Mouse (Mus musculus): ENCODE measurements around the gene Chrnd. TPM values are rescaled to one million over a fixed set of nuclear protein-coding genes. Genes with fewer than 3 reads are reported as not detected.

Chrnd gene
- not detected in 2 replicates for polyA plus RNA-seq (2015; fragmentation: Nextera tagmentation; extraction: Ambion mirVana)

- Histone ChIP-seq H3K4me3 (ENCODE audit: low read depth, low read length) (no peak within 1 kb of the TSS), H3K36me3 (ENCODE audit: insufficient read depth, low read length) (no peaks in the 10 kb centered on the region), H3K9me3 (ENCODE audit: low read length) (no peaks in the 10 kb centered on the region), H3K9ac (replicated peaks; ENCODE audit: low read depth) (no peak within 1 kb of the TSS), H3K4me1 (ENCODE audit: insufficient read depth, low read depth, low read length) (no peaks in the 10 kb centered on the region), H3K27ac (ENCODE audit: low read length) (no peak within 1 kb of the TSS), H3K4me2 (replicated peaks; ENCODE audit: low read depth, low read length) (no peak within 1 kb of the TSS), H3K27me3 (replicated peaks; ENCODE audit: insufficient read depth, low read length) (peaks cover 16% of the 10 kb centered on the region)
- TF ChIP-seq CTCF (IDR thresholded peaks at IDR 0.05) (no peak), EP300 (IDR thresholded peaks at IDR 0.05) (no peak)
- WGBS, result 26% methylated on average over 4 of the region's 4 CpGs
- DNase-seq (ENCODE audit: low spot score) (no peak), ATAC-seq (no peak)
These were observed at the start of gene Chrnd for GRCm38 (mm10) chr1:87190429-87190828. Gene Chrnd (plus strand): TSS chr1:87190607.

- no peak for ATAC-seq
- 73% methylated on average over 4 of the region's 4 CpGs for whole genome bisulfite sequencing
- no peak for DNase-seq (ENCODE audit: low spot score)
- H3K9ac ChIP-seq (replicated peaks; ENCODE audit: low read depth), result no peak overlapping the region
- no peaks in the 10 kb centered on the region for H3K4me1 ChIP-seq (ENCODE audit: insufficient read depth, low read depth, low read length)
- no peak overlapping the region for H3K4me2 ChIP-seq (replicated peaks; ENCODE audit: low read depth, low read length)
- TF ChIP-seq EP300 (IDR thresholded peaks at IDR 0.05) (no peak), CTCF (IDR thresholded peaks at IDR 0.05) (no peak)
- no peaks in the 10 kb centered on the region for H3K36me3 ChIP-seq (ENCODE audit: insufficient read depth, low read length)
- no peaks in the 10 kb centered on the region for H3K27me3 ChIP-seq (replicated peaks; ENCODE audit: insufficient read depth, low read length)
- H3K9me3 ChIP-seq (ENCODE audit: low read length), result no peaks in the 10 kb centered on the region
- no peak overlapping the region for H3K4me3 ChIP-seq (ENCODE audit: low read depth, low read length)
- H3K27ac ChIP-seq (ENCODE audit: low read length), result no peak overlapping the region
These were observed 48.9 kb upstream of the Chrnd start for GRCm38 (mm10) chr1:87141550-87141949.

- TF ChIP-seq EP300 (IDR thresholded peaks at IDR 0.05), result no peak
- TF ChIP-seq CTCF (IDR thresholded peaks at IDR 0.05), result no peak
- no peak overlapping the region for H3K9ac ChIP-seq (replicated peaks; ENCODE audit: low read depth)
- no peaks in the 10 kb centered on the region for H3K9me3 ChIP-seq (ENCODE audit: low read length)
- H3K27me3 ChIP-seq (replicated peaks; ENCODE audit: insufficient read depth, low read length), result no peaks in the 10 kb centered on the region
- H3K4me2 ChIP-seq (replicated peaks; ENCODE audit: low read depth, low read length), result no peak overlapping the region
- 61% methylated on average over 9 of the region's 9 CpGs for WGBS
- H3K4me3 ChIP-seq (ENCODE audit: low read depth, low read length), result no peak overlapping the region
- H3K36me3 ChIP-seq (ENCODE audit: insufficient read depth, low read length), result no peaks in the 10 kb centered on the region
- H3K27ac ChIP-seq (ENCODE audit: low read length), result no peak overlapping the region
- ATAC-seq (no peak), DNase-seq (ENCODE audit: low spot score) (no peak)
- H3K4me1 ChIP-seq (ENCODE audit: insufficient read depth, low read depth, low read length), result no peaks in the 10 kb centered on the region
These were observed 48.0 kb upstream of the Chrnd start for GRCm38 (mm10) chr1:87142456-87142855.

- Histone ChIP-seq H3K4me3 (ENCODE audit: low read depth, low read length) (no peak overlapping the region), H3K27me3 (replicated peaks; ENCODE audit: insufficient read depth, low read length) (no peaks in the 10 kb centered on the region), H3K4me1 (ENCODE audit: insufficient read depth, low read depth, low read length) (no peaks in the 10 kb centered on the region), H3K9ac (replicated peaks; ENCODE audit: low read depth) (no peak overlapping the region), H3K36me3 (ENCODE audit: insufficient read depth, low read length) (no peaks in the 10 kb centered on the region), H3K27ac (ENCODE audit: low read length) (no peak overlapping the region), H3K4me2 (replicated peaks; ENCODE audit: low read depth, low read length) (no peak overlapping the region), H3K9me3 (ENCODE audit: low read length) (no peaks in the 10 kb centered on the region)
- TF ChIP-seq EP300 (IDR thresholded peaks at IDR 0.05), result no peak
- ATAC-seq (no peak), DNase-seq (ENCODE audit: low spot score) (no peak)
- 79% methylated on average over 10 of the region's 10 CpGs for WGBS
These were observed 47.3 kb upstream of the Chrnd start for GRCm38 (mm10) chr1:87143141-87143540.

- Histone ChIP-seq H3K4me2 (replicated peaks; ENCODE audit: low read depth, low read length) (no peak overlapping the region), H3K27ac (ENCODE audit: low read length) (no peak overlapping the region), H3K9me3 (ENCODE audit: low read length) (no peaks in the 10 kb centered on the region), H3K4me1 (ENCODE audit: insufficient read depth, low read depth, low read length) (no peaks in the 10 kb centered on the region), H3K4me3 (ENCODE audit: low read depth, low read length) (no peak overlapping the region), H3K9ac (replicated peaks; ENCODE audit: low read depth) (no peak overlapping the region), H3K27me3 (replicated peaks; ENCODE audit: insufficient read depth, low read length) (peaks cover 31% of the 10 kb centered on the region), H3K36me3 (ENCODE audit: insufficient read depth, low read length) (no peaks in the 10 kb centered on the region)
- no peak for TF ChIP-seq CTCF (IDR thresholded peaks at IDR 0.05)
- no peak for TF ChIP-seq EP300 (IDR thresholded peaks at IDR 0.05)
- DNase-seq (ENCODE audit: low spot score) (peak; percentile 12), ATAC-seq (no peak)
- 28% methylated on average over 13 of the region's 13 CpGs for WGBS
These were observed 41.0 kb upstream of the Chrnd start for GRCm38 (mm10) chr1:87149422-87149821.

- DNase-seq (ENCODE audit: low spot score) (no peak), ATAC-seq (no peak)
- Histone ChIP-seq H3K27me3 (replicated peaks; ENCODE audit: insufficient read depth, low read length) (peaks cover 49% of the 10 kb centered on the region), H3K4me3 (ENCODE audit: low read depth, low read length) (no peak overlapping the region), H3K36me3 (ENCODE audit: insufficient read depth, low read length) (no peaks in the 10 kb centered on the region), H3K4me2 (replicated peaks; ENCODE audit: low read depth, low read length) (no peak overlapping the region), H3K4me1 (ENCODE audit: insufficient read depth, low read depth, low read length) (no peaks in the 10 kb centered on the region), H3K9ac (replicated peaks; ENCODE audit: low read depth) (no peak overlapping the region), H3K27ac (ENCODE audit: low read length) (no peak overlapping the region), H3K9me3 (ENCODE audit: low read length) (no peaks in the 10 kb centered on the region)
- WGBS, result 69% methylated on average over 6 of the region's 6 CpGs
- TF ChIP-seq EP300 (IDR thresholded peaks at IDR 0.05) (no peak), CTCF (IDR thresholded peaks at IDR 0.05) (no peak)
These were observed 39.1 kb upstream of the Chrnd start for GRCm38 (mm10) chr1:87151286-87151685.
